Mouse (Mus musculus) stomach, embryonic 14.5 days (tissue): ENCODE measurements around the gene Acoxl. TPM values are rescaled to one million over a fixed set of nuclear protein-coding genes. Genes with fewer than 3 reads are reported as not detected.

ENCODE experiments used
- ATAC-seq: fragments of 200-750 bp; cut with Nextera tagmentation; 2 replicates; pipeline ENCODE4 v1.8.0; 2017; ENCODE audit warnings: low read depth, moderate TSS enrichment; ENCODE audit not compliant: insufficient number of reproducible peaks, insufficient read depth, low FRiP score
- H3K27ac ChIP-seq: fragments of 300-500 bp; sonication (generic); 2 replicates; pipeline ENCODE4 v1.5.1; 2014; ENCODE audit warnings: mild to moderate bottlenecking, low read length, moderate library complexity, mixed read lengths
- H3K27me3 ChIP-seq: fragments of 300-500 bp; sonication (generic); 2 replicates; pipeline ENCODE4 v1.6.1; 2014; ENCODE audit warnings: low read length, control low read depth, mixed read lengths; ENCODE audit not compliant: control insufficient read depth, insufficient read depth
- H3K36me3 ChIP-seq: fragments of 300-500 bp; sonication (generic); 2 replicates; pipeline ENCODE4 v1.6.1; 2014; ENCODE audit warnings: mild to moderate bottlenecking, control low read depth, low read length, moderate library complexity, mixed read lengths; ENCODE audit not compliant: control insufficient read depth, insufficient read depth
- H3K4me1 ChIP-seq: fragments of 300-500 bp; sonication (generic); 2 replicates; pipeline ENCODE4 v1.6.1; 2014; ENCODE audit warnings: low read length, control low read depth, mixed read lengths; ENCODE audit not compliant: control insufficient read depth, insufficient read depth
- H3K4me2 ChIP-seq: fragments of 300-500 bp; sonication (generic); replicated peaks from 2 replicates; pipeline ENCODE4 v1.6.1; 2014; ENCODE audit warnings: low read depth, low read length, control low read depth
- H3K4me3 ChIP-seq: fragments of 300-500 bp; sonication (generic); 2 replicates; pipeline ENCODE4 v1.5.1; 2014; ENCODE audit warnings: low read depth, low read length, control low read depth
- H3K9ac ChIP-seq: fragments of 300-500 bp; sonication (generic); replicated peaks from 2 replicates; pipeline ENCODE4 v1.6.1; 2014; ENCODE audit warnings: low read depth, mild to moderate bottlenecking, control low read depth, low read length, moderate library complexity, mixed read lengths
- H3K9me3 ChIP-seq: fragments of 300-500 bp; sonication (generic); 2 replicates; pipeline ENCODE4 v1.6.1; 2016; ENCODE audit warnings: low read depth, low read length, control low read depth; ENCODE audit not compliant: control insufficient read depth
- WGBS: fragments of 180-500 bp; shearing (Covaris S2); extraction: QIAGEN DNeasy Blood & Tissue Kit; methylation state at CpG from one replicate; pipeline ENCODE4 v1.1.7; 2014; 5-methylcytosine and 5-hydroxymethylcytosine counted together
- polyA plus RNA-seq: library from polyadenylated mRNA; unstranded; fragments of >200 nt; fragmentation: Nextera tagmentation; extraction: Ambion mirVana; gene quantifications from 2 replicates; pipeline ENCODE4 v1.2.1, GENCODE M21; 2014

Acoxl gene
- polyA plus RNA-seq, 1 experiment from 2014 or later: 0.16 TPM

DNA sequence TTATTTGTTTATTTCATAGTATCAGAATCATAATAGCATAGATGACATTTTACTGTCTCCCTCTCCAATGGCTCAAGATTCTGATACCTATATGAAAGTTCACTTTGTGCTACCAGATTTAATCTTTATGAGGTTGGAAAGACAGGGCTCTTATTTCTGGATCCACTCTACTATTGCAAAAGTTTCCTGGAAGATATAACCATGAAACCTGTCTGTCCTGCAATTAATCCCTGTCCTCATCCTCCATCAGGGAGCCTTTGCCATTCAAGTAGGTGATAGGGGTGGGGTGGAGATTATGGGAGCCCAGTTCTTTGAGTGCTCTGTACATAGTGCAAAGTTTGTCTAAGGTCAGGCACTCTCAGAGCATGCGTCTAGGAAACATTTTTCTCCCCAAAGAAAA, 2.7 kb downstream of the Acoxl start:
- Histone ChIP-seq H3K9me3 (no peaks in the 10 kb centered on the region), H3K4me3 (no peak overlapping the region), H3K36me3 (no peaks in the 10 kb centered on the region), H3K27me3 (0 out of 2 replicates have a peak, but pooled peaks cover 3% of the 10 kb centered on the region), H3K4me2 (no peak overlapping the region), H3K9ac (no peak overlapping the region), H3K27ac (no peak overlapping the region), H3K4me1 (no peaks in the 10 kb centered on the region)
- no peak for ATAC-seq
- 65% methylated on average over 1 of the region's 1 CpGs for WGBS

DNA sequence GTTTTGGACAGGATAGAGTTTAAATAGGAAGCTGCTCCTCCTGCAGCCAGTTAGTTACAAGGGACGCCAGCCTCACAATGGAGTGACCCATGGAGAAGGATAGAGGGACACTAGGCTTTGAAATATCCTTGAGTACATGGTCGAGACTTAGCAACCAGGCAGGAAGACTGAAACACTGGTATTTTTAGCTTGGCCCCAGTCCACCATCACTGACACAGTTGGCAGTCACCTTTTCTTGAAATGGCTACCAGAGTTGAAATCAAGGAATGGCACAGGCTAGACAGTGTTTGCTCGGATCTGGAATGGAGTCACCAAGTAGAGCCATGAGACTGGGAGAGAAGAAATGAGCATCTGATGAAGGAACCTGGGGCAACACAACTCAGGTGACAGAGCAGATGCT, 3.7 kb downstream of the Acoxl start:
- H3K27ac ChIP-seq: no peak overlapping the region
- H3K36me3 ChIP-seq: no peaks in the 10 kb centered on the region
- no peak overlapping the region for H3K4me2 ChIP-seq
- H3K4me3 ChIP-seq: no peak overlapping the region
- H3K9me3 ChIP-seq: no peaks in the 10 kb centered on the region
- WGBS: 72% methylated on average over 3 of the region's 3 CpGs
- no peaks in the 10 kb centered on the region for H3K4me1 ChIP-seq
- no peak for ATAC-seq
- 0 out of 2 replicates have a peak, but pooled peaks cover 3% of the 10 kb centered on the region for H3K27me3 ChIP-seq
- no peak overlapping the region for H3K9ac ChIP-seq

DNA sequence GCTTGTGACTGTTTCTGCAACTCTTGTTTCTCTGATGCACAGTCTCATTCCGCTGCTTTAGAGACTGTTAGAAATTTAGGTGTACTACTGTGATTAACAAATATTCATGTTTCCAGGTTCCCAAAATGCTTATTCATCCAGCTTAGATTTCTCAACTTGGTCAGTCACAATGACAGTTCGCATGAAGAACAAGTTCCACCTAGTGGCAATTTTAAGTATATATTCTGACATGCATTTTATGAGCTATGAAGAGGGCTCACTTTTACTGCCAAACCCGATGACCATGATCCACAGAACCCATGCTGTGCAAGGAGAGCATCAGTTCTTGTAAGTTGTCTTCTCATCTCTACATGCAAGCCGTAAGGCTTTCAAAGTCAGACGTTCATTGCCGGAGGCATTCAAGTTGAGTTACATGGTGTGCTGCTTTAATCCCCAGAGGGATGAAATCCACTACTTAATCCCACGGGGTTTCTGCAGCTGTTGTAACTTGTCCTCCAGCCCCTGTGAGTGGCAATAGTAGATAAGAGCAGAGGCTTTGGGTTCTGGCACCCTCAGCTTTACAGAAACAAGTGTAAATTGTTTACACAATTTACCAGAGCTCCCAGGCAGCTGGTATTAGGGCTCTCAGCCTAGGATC, 6.8 kb downstream of the Acoxl start:
- no peak for ATAC-seq
- 43% methylated on average over 7 of the region's 7 CpGs for WGBS
- Histone ChIP-seq H3K36me3 (no peaks in the 10 kb centered on the region), H3K9ac (no peak overlapping the region), H3K4me1 (no peaks in the 10 kb centered on the region), H3K27ac (no peak overlapping the region), H3K4me2 (no peak overlapping the region), H3K9me3 (no peaks in the 10 kb centered on the region), H3K4me3 (no peak overlapping the region), H3K27me3 (0 out of 2 replicates have a peak, but pooled peaks cover 2% of the 10 kb centered on the region)

DNA sequence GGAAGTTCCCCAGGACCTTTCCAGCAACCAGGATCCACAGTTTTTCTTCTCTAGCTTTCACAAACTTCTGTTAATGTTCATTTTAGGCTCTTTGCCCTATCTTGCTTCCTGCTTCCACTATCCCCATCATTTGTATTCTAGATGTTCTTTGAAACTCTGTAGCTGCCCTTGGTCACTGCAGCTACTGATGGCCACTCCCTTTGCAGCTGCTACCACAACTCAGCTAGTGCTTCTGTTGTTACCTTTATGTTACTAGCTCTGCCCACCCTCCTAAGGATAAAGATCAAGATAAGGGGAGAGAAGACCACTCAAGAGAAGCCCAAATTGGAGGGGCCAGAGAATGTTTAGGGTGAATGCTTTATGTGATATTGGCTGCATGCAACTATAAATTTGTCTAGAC, 7.3 kb downstream of the Acoxl start:
- Histone ChIP-seq H3K27ac (no peak overlapping the region), H3K36me3 (no peaks in the 10 kb centered on the region), H3K4me2 (no peak overlapping the region), H3K9ac (no peak overlapping the region), H3K4me1 (no peaks in the 10 kb centered on the region), H3K27me3 (no peaks in the 10 kb centered on the region), H3K4me3 (no peak overlapping the region), H3K9me3 (no peaks in the 10 kb centered on the region)
- ATAC-seq: no peak

DNA sequence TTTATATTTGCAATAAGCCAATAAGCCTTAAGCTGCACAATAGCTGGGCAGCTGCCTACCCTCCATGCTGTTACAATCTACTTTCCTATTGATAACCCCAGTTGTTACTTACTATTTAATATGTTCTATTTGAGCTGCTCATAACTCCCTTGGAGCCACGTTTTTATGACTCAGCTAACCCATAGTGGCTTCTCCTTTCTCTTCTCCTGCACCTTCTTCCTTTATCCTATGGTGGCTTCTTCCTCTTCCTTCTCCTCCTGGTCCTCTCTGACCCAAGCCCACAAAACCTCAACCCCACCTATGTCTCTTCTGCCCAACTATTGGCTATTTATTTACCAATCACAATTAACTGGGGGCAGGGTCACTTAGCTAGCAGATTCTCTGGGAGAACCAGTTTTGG, 7.9 kb downstream of the Acoxl start:
- Histone ChIP-seq H3K27me3 (no peaks in the 10 kb centered on the region), H3K36me3 (no peaks in the 10 kb centered on the region), H3K27ac (no peak overlapping the region), H3K9ac (no peak overlapping the region), H3K4me3 (no peak overlapping the region), H3K4me1 (no peaks in the 10 kb centered on the region), H3K9me3 (no peaks in the 10 kb centered on the region), H3K4me2 (no peak overlapping the region)
- ATAC-seq: no peak
- WGBS: 45% methylated on average over 1 of the region's 1 CpGs

DNA sequence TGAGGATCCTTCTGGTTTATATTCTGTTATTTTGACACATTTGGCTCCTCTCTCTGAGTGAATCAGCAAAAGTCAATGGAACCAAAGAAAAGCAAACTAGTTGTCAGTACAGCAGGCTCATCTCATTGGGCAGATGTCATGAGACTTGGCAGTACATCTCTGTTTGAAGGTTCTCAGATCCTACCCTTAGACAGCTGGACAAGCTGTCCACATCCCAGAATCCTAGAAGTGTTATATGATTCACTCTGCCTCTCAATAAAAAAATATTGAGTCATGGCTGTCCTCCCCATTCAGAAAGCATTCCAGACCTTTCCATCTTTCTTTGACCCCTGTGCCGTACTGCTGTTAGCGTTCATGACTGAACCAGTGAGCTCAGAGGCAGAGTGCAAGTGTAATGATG, 11.7 kb downstream of the Acoxl start:
- H3K4me1 ChIP-seq: no peaks in the 10 kb centered on the region
- no peaks in the 10 kb centered on the region for H3K27me3 ChIP-seq
- H3K27ac ChIP-seq: no peak overlapping the region
- H3K4me3 ChIP-seq: no peak overlapping the region
- H3K4me2 ChIP-seq: no peak overlapping the region
- 59% methylated on average over 2 of the region's 2 CpGs for WGBS
- H3K9me3 ChIP-seq: no peaks in the 10 kb centered on the region
- H3K9ac ChIP-seq: no peak overlapping the region
- no peak for ATAC-seq
- no peaks in the 10 kb centered on the region for H3K36me3 ChIP-seq

DNA sequence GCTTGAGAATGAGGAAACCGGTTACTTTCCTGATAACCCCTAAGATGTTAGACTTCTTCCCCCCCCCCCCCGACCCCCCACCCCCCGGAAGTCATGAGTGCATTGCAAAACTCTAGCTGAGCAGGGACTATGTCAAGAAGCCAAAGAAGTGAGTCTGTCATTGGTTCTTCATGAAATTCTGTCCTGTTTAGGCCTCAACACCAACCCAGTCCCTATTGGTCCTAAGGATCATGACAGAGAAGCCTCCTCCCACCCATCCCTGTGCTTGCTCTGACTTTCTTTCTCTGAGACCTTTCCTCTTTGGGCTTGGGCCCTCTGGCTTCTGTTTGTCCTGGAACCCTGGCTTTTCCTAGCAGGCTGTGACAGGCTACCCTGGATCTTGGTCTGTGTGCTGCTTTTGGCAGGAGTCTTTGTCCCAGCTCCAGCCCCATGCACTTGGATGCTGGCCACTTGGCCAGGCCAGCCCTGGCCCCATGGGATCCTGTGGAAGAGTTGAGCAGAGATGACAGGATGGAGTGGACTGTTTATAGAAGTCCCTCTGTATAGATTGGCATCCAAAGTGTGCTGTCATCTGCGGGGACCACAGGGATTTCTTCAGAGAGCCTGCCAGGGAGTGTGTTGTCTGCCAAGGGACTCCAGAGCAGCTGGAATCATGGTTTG, 15.8 kb downstream of the Acoxl start:
- Histone ChIP-seq H3K4me2 (no peak overlapping the region), H3K27me3 (no peaks in the 10 kb centered on the region), H3K4me3 (no peak overlapping the region), H3K36me3 (no peaks in the 10 kb centered on the region), H3K9ac (no peak overlapping the region), H3K27ac (no peak overlapping the region), H3K4me1 (no peaks in the 10 kb centered on the region), H3K9me3 (no peaks in the 10 kb centered on the region)
- ATAC-seq: peak; percentile 18; the same call in 1 of the 2 replicates
- 62% methylated on average over 4 of the region's 4 CpGs for WGBS

DNA sequence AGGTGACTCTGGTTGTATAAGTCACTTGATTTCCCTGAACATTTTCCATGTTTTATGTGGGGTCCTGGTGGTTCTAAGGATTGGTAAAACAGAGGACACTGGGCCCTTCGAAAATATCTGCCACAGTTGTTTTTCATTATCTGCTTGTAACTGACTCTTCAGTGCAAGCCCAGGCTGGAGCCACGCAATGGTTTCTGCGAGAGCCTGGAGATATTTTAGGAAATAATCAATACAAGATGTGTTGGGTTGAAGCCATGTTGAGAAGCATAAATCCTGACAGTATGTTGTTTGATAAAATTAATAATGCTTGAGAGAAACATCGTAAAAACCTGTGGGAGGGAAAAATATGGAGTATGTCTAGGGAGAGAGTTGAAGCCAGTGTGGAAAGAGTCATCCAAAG, 25.7 kb downstream of the Acoxl start:
- H3K4me1 ChIP-seq: no peaks in the 10 kb centered on the region
- H3K4me2 ChIP-seq: no peak overlapping the region
- no peaks in the 10 kb centered on the region for H3K36me3 ChIP-seq
- no peak overlapping the region for H3K27ac ChIP-seq
- no peak for ATAC-seq
- no peaks in the 10 kb centered on the region for H3K27me3 ChIP-seq
- no peak overlapping the region for H3K4me3 ChIP-seq
- H3K9me3 ChIP-seq: no peaks in the 10 kb centered on the region
- 75% methylated on average over 4 of the region's 4 CpGs for WGBS
- no peak overlapping the region for H3K9ac ChIP-seq

DNA sequence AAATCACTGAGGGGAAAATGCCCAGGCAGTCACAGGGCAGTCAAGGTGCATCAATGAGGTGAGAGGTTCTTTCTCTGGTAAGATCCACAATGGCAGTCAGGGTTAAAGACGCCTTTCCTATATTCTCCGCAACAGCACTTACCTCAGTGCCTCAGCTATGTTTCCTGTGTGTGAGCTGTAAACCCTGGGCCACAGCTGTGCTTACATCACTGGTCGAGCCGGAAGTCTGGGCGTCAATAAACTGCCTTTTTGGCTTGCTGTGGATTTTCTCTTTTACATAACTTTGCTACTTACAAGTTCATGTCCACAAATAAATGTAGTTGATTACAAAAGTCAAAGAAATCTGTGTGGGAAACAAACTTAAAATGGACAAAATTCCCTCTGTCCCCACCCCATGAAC, 42.4 kb downstream of the Acoxl start:
- Histone ChIP-seq H3K36me3 (no peaks in the 10 kb centered on the region), H3K4me2 (no peak overlapping the region), H3K9ac (no peak overlapping the region), H3K9me3 (no peaks in the 10 kb centered on the region), H3K27ac (no peak overlapping the region), H3K4me1 (no peaks in the 10 kb centered on the region), H3K4me3 (no peak overlapping the region), H3K27me3 (no peaks in the 10 kb centered on the region)
- ATAC-seq: no peak
- WGBS: 61% methylated on average over 5 of the region's 5 CpGs
